Mouse (Mus musculus): ENCODE measurements around the gene 4430402I18Rik. TPM values are rescaled to one million over a fixed set of nuclear protein-coding genes. Genes with fewer than 3 reads are reported as not detected.
A peak's percentile ranks its signal among the peaks of the same experiment; 100 is the strongest.

Gene 4430402I18Rik
- polyA plus RNA-seq, 1 experiment from 2014 or later, result 1.2 TPM

DNA sequence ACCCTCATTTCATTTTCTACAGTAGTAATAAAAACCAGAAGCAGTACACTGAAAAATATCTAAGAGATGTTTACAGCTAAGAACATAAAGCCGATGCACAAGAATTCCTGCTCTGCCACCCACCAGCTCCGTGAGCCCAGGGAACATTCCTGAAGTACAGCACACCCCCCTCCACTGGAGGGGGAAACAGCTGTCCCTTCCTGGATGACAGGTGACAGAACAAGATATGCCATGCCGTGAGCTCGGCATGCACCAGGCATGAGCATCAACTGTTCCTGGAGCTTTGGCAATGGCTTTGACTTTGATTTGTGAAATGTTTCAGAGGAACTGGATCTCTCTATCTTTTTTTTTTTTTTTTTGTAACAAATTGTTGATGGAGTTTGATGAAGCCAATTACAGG is 20.8 kb downstream of the 4430402I18Rik start:
- Histone ChIP-seq H3K4me1 (ENCODE audit: control insufficient read depth, insufficient read depth, low read length) (no peaks in the 10 kb centered on the region), H3K9me3 (ENCODE audit: control insufficient read depth, low read length) (no peaks in the 10 kb centered on the region; the same call in 1 of the 2 replicates), H3K27ac (ENCODE audit: low read length) (no peak overlapping the region), H3K4me2 (ENCODE audit: low read depth, low read length) (no peak overlapping the region), H3K9ac (ENCODE audit: low read depth, low read length) (no peak overlapping the region), H3K27me3 (replicated peaks; ENCODE audit: control insufficient read depth, insufficient read depth, low read length) (no peaks in the 10 kb centered on the region), H3K36me3 (ENCODE audit: control insufficient read depth, insufficient read depth, low read length) (no peaks in the 10 kb centered on the region), H3K4me3 (ENCODE audit: low read length) (no peak overlapping the region)
- WGBS, result 47% methylated on average over 4 of the region's 4 CpGs
- no peak for ATAC-seq

DNA sequence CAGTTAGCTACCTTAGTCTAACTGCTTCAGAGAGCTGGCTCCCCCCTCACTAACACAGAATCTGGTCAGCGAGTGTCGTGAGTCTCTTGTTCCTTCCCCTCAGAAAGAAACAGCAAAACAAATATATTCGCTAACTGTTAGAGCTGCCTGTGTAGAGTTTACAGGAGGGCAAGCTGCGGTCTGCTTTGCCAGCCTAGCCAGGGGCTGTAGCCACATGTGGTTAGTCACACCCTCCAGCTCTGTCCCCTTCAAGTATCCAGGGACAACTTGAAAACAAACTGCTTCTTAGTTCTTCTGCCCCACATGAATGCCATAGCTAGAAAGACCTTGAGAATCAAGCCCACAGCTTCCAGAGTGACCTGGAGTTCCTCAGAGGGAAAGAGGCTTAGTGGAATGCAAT is 26.3 kb downstream of the 4430402I18Rik start:
- Histone ChIP-seq H3K27ac (ENCODE audit: low read length) (no peak overlapping the region), H3K4me2 (ENCODE audit: low read depth, low read length) (no peak overlapping the region), H3K4me1 (ENCODE audit: control insufficient read depth, insufficient read depth, low read length) (0 out of 2 replicates have a peak, but pooled peaks cover 3% of the 10 kb centered on the region), H3K36me3 (ENCODE audit: control insufficient read depth, insufficient read depth, low read length) (no peaks in the 10 kb centered on the region), H3K27me3 (replicated peaks; ENCODE audit: control insufficient read depth, insufficient read depth, low read length) (no peaks in the 10 kb centered on the region), H3K4me3 (ENCODE audit: low read length) (no peak overlapping the region), H3K9ac (ENCODE audit: low read depth, low read length) (no peak overlapping the region), H3K9me3 (ENCODE audit: control insufficient read depth, low read length) (no peaks in the 10 kb centered on the region)
- ATAC-seq, result no peak
- WGBS, result 68% methylated on average over 4 of the region's 4 CpGs

DNA sequence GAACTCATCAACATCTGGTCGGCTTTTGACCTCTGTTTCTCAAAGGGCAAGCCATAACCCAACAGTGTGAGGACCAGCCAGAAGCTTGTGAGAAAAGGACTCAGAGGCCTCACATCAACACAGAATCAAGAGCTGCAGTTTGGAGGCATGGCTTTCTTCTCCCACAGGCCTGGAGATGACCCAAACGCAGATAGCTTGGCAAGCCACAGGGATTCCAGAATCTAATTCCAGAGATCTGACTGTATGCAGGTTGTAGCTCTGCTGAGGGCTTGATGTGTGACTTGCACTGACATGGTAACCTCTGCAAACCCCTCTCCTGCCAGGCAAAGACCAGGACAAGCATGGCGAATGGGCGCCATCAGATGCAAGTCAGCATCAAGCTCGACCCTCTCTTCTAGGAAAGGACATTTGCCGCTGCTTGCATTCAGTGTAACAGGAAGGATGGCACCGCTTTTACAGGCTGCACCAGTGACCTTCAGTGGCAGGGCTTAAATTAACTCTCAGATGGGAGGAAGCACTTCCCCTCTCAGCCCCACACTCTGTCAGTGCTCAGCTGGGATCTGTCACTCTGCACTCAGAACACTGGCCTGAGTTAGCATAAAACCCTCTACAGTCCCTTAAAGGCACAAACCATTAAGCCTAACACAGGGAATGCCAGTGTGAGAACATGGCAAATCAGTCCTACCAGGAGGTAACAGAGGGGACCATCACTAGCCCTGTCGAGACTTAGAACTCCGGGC is 27.3 kb downstream of the 4430402I18Rik start:
- no peak overlapping the region for H3K4me2 ChIP-seq (ENCODE audit: low read depth, low read length)
- H3K4me3 ChIP-seq (ENCODE audit: low read length), result no peak overlapping the region
- H3K27ac ChIP-seq (ENCODE audit: low read length), result no peak overlapping the region
- no peak for ATAC-seq
- H3K27me3 ChIP-seq (replicated peaks; ENCODE audit: control insufficient read depth, insufficient read depth, low read length), result no peaks in the 10 kb centered on the region
- no peaks in the 10 kb centered on the region for H3K36me3 ChIP-seq (ENCODE audit: control insufficient read depth, insufficient read depth, low read length)
- H3K4me1 ChIP-seq (ENCODE audit: control insufficient read depth, insufficient read depth, low read length), result 0 out of 2 replicates have a peak, but pooled peaks cover 3% of the 10 kb centered on the region
- 65% methylated on average over 9 of the region's 9 CpGs for WGBS
- H3K9me3 ChIP-seq (ENCODE audit: control insufficient read depth, low read length), result no peaks in the 10 kb centered on the region
- no peak overlapping the region for H3K9ac ChIP-seq (ENCODE audit: low read depth, low read length)

DNA sequence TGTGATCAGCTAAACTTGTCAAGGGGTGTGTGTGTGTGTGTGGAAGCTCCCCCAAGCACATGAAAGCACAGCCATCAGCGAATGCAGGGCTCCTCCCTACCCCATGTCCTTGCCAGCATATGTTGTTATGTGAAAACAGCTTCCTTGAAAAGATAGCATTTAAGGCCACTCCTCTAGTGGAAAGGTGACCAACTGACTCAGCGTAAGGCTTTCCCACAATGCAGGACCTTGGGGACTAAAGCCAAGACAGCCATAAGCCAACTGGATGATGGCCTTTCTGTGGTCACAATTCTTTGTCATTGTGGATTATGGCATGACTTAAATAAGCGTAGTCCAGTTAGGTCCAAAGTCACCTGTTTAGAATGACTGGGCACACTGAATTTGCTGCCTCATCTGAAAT is 32.7 kb downstream of the 4430402I18Rik start:
- no peak overlapping the region for H3K4me2 ChIP-seq (ENCODE audit: low read depth, low read length)
- H3K9ac ChIP-seq (ENCODE audit: low read depth, low read length), result no peak overlapping the region
- 85% methylated on average over 3 of the region's 3 CpGs for WGBS
- ATAC-seq, result no peak
- H3K27ac ChIP-seq (ENCODE audit: low read length), result no peak overlapping the region
- no peaks in the 10 kb centered on the region for H3K36me3 ChIP-seq (ENCODE audit: control insufficient read depth, insufficient read depth, low read length)
- H3K4me1 ChIP-seq (ENCODE audit: control insufficient read depth, insufficient read depth, low read length), result no peaks in the 10 kb centered on the region
- H3K4me3 ChIP-seq (ENCODE audit: low read length), result no peak overlapping the region
- no peaks in the 10 kb centered on the region for H3K27me3 ChIP-seq (replicated peaks; ENCODE audit: control insufficient read depth, insufficient read depth, low read length)
- H3K9me3 ChIP-seq (ENCODE audit: control insufficient read depth, low read length), result no peaks in the 10 kb centered on the region

DNA sequence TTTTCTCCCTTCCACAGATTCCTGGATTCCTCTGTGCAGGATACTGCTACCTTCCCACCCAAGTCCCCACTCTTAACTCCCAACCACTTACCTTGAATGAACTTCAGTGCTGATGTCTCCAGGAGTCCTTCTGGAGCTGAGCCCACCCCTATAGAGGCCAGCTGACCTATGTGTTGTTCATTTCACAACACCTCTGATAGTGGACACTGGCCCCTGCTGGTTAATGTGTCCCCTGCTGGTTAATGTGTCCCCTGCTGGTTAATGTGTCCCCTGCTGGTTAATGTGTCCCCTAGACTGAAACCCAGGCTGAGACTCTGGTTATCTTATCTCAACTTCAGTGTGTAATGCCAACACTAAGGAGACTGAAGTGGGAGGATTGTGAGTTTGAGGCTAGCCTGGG is 38.6 kb downstream of the 4430402I18Rik start:
- H3K27me3 ChIP-seq (replicated peaks; ENCODE audit: control insufficient read depth, insufficient read depth, low read length), result no peaks in the 10 kb centered on the region
- H3K4me1 ChIP-seq (ENCODE audit: control insufficient read depth, insufficient read depth, low read length), result no peaks in the 10 kb centered on the region
- peak; percentile 58 for ATAC-seq
- H3K36me3 ChIP-seq (ENCODE audit: control insufficient read depth, insufficient read depth, low read length), result no peaks in the 10 kb centered on the region
- no peak overlapping the region for H3K4me2 ChIP-seq (ENCODE audit: low read depth, low read length)
- H3K9ac ChIP-seq (ENCODE audit: low read depth, low read length), result no peak overlapping the region
- H3K9me3 ChIP-seq (ENCODE audit: control insufficient read depth, low read length), result no peaks in the 10 kb centered on the region
- H3K4me3 ChIP-seq (ENCODE audit: low read length), result no peak overlapping the region
- no peak overlapping the region for H3K27ac ChIP-seq (ENCODE audit: low read length)

DNA sequence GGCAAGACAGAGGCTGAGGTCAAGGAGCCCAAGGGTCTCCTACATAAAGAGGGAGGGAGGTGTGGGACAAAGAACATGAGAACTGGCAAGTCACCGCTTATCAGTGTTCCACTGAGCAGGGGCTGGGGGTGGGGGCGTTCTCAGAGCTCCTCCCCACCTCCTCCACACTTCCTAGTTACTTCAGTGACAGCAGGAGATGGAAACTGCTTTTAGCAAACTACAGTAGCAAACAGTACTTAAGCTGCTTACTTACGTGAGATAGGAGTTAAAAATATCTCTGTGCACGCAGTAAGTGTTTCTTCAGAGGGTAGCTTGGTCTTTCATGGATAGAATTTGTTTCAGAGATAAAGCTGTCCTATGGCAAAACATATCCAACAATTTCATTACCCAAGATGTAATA is 40.2 kb downstream of the 4430402I18Rik start:
- Histone ChIP-seq H3K27me3 (replicated peaks; ENCODE audit: control insufficient read depth, insufficient read depth, low read length) (no peaks in the 10 kb centered on the region), H3K27ac (ENCODE audit: low read length) (no peak overlapping the region), H3K4me1 (ENCODE audit: control insufficient read depth, insufficient read depth, low read length) (no peaks in the 10 kb centered on the region), H3K4me3 (ENCODE audit: low read length) (no peak overlapping the region), H3K9me3 (ENCODE audit: control insufficient read depth, low read length) (no peaks in the 10 kb centered on the region), H3K36me3 (ENCODE audit: control insufficient read depth, insufficient read depth, low read length) (no peaks in the 10 kb centered on the region), H3K4me2 (ENCODE audit: low read depth, low read length) (no peak overlapping the region), H3K9ac (ENCODE audit: low read depth, low read length) (no peak overlapping the region)
- no peak for ATAC-seq
- WGBS, result 57% methylated on average over 4 of the region's 4 CpGs

DNA sequence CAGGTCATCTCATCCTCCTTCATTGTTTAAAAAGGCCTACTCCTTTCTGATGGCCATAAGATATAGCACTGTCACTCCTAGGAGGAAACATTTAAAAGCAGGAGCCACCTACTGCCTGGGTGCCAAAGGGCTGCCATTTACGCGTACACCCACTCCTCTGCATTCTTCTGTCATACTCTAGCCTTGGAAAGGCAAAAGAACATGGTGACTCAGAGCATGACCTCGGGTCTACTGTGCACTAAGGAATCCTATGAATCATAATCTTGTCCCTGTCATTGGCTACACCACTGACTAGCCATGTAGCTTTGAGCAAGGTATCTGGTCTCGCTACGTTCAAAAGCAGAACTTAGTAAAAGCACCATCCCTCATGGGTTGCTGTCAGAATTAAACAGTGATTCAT is 41.2 kb downstream of the 4430402I18Rik start:
- no peaks in the 10 kb centered on the region for H3K9me3 ChIP-seq (ENCODE audit: control insufficient read depth, low read length)
- no peak overlapping the region for H3K9ac ChIP-seq (ENCODE audit: low read depth, low read length)
- no peak for ATAC-seq
- H3K27ac ChIP-seq (ENCODE audit: low read length), result no peak overlapping the region
- H3K27me3 ChIP-seq (replicated peaks; ENCODE audit: control insufficient read depth, insufficient read depth, low read length), result no peaks in the 10 kb centered on the region
- H3K4me1 ChIP-seq (ENCODE audit: control insufficient read depth, insufficient read depth, low read length), result no peaks in the 10 kb centered on the region
- H3K4me3 ChIP-seq (ENCODE audit: low read length), result no peak overlapping the region
- WGBS, result 88% methylated on average over 5 of the region's 5 CpGs
- no peak overlapping the region for H3K4me2 ChIP-seq (ENCODE audit: low read depth, low read length)
- no peaks in the 10 kb centered on the region for H3K36me3 ChIP-seq (ENCODE audit: control insufficient read depth, insufficient read depth, low read length)

DNA sequence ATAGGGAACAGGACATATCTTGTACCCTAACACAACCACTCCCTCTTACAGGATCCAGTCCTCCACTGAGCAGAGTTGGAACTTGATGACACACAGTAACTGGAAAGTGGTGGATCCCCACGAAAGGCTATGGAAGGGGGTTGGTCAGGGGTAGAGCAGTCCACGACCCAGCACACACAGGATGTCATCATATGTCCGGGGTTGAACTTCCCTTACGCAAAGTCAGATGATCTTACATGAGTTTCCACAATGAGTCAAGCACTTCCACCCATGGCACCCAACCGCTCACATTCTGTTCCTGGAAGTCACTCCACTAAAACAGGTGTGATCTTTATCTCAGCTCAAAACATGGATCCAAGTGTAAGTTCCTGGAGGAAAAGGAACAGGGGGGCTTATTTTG is 49.8 kb downstream of the 4430402I18Rik start:
- WGBS, result 73% methylated on average over 5 of the region's 5 CpGs
- ATAC-seq, result no peak
- Histone ChIP-seq H3K4me1 (ENCODE audit: control insufficient read depth, insufficient read depth, low read length) (peaks cover 7% of the 10 kb centered on the region), H3K27ac (ENCODE audit: low read length) (no peak overlapping the region), H3K9ac (ENCODE audit: low read depth, low read length) (no peak overlapping the region), H3K4me3 (ENCODE audit: low read length) (no peak overlapping the region), H3K36me3 (ENCODE audit: control insufficient read depth, insufficient read depth, low read length) (no peaks in the 10 kb centered on the region), H3K27me3 (replicated peaks; ENCODE audit: control insufficient read depth, insufficient read depth, low read length) (no peaks in the 10 kb centered on the region), H3K9me3 (ENCODE audit: control insufficient read depth, low read length) (no peaks in the 10 kb centered on the region), H3K4me2 (ENCODE audit: low read depth, low read length) (no peak overlapping the region)

DNA sequence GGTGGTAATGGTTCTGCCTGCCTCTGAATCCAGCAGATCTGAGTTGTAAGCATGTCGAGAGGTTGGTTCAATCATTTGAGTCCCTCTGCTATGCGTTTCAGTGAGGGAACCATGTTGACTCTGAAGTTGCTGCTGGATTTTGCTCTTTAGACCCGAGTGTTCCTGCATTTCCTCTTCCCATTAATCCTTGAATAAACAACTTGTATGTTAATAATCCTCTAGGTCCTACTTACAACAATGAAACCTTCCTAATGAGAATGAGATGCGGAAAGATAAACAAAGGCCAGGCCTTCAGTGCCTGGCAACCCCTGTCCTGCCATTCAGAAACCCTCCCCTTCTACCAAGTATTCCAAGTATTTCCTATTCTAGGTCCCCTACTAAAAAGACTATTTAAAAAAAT is 51.1 kb downstream of the 4430402I18Rik start:
- Histone ChIP-seq H3K4me1 (ENCODE audit: control insufficient read depth, insufficient read depth, low read length) (peaks cover 7% of the 10 kb centered on the region), H3K9me3 (ENCODE audit: control insufficient read depth, low read length) (no peaks in the 10 kb centered on the region), H3K4me3 (ENCODE audit: low read length) (no peak overlapping the region), H3K4me2 (ENCODE audit: low read depth, low read length) (no peak overlapping the region), H3K36me3 (ENCODE audit: control insufficient read depth, insufficient read depth, low read length) (no peaks in the 10 kb centered on the region), H3K9ac (ENCODE audit: low read depth, low read length) (no peak overlapping the region), H3K27ac (ENCODE audit: low read length) (no peak overlapping the region), H3K27me3 (replicated peaks; ENCODE audit: control insufficient read depth, insufficient read depth, low read length) (no peaks in the 10 kb centered on the region)
- 24% methylated on average over 4 of the region's 4 CpGs for WGBS
- ATAC-seq, result peak; percentile 70

All from intestine, embryonic 16.5 days (tissue).